ENCODE assay signal across 23 mouse cellular contexts in the genomic region with DNA sequence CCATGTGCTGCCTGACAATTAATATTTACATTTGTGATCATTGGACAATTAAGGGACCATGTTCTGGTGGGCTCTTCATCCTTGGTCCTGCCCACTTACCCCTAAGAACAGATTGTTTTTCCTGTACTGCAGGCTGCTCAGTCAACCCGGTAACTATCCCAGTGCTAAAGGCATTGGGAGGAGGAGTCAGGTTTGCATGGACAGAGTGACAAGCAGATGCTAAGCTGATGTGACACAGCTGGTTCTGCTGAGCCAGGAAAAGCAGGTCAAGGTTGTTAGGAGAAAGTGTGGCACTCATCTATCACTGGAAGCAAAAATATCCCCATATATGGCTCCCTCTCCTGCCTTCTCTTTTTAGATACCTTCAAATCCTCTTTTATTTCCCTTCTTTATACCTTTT.
DNase-seq lines count a peak whose midpoint lies in the region; ATAC-seq and TF ChIP-seq lines count a peak whose summit lies in the region.
"Had no signal": no experiment of that assay in that cellular context is flagged by ENCODE, and none has a peak within 500 bp of the region (broad histone marks: within the 10 kb centered on the region; RNA-seq: fewer than 3 reads in every experiment).

No protein-coding gene starts in this region.

- no peak for TF ChIP-seq POLR2A in kidney, adult 2 months (IDR thresholded peaks at IDR 0.05; ENCODE audit: low read depth, low read length)

- no peak overlapping the region for H3K9ac ChIP-seq in kidney, embryonic 14.5 days (ENCODE audit: low read depth, low read length)
- no peak overlapping the region for H3K9ac ChIP-seq in kidney, embryonic 16.5 days (replicated peaks; ENCODE audit: low read length)
- H3K9ac ChIP-seq: embryonic facial prominence, embryonic 13.5 days; embryonic facial prominence, embryonic 15.5 days; forebrain, embryonic 12.5 days had no signal

- 10% methylated on average over 1 of the region's 1 CpGs for WGBS in kidney, embryonic 14.5 days
- WGBS in kidney, embryonic 16.5 days: 13% methylated on average over 1 of the region's 1 CpGs
- 19% methylated on average over 1 of the region's 1 CpGs for WGBS in kidney, adult 2 months

- no peaks in the 10 kb centered on the region for H3K4me1 ChIP-seq in kidney, embryonic 14.5 days (ENCODE audit: control insufficient read depth, insufficient read depth, low read length)
- H3K4me1 ChIP-seq in kidney, embryonic 16.5 days (ENCODE audit: insufficient read depth, low read length): 0 out of 2 replicates have a peak, but pooled peaks cover 5% of the 10 kb centered on the region
- H3K4me1 ChIP-seq in kidney, adult 2 months (ENCODE audit: control insufficient read depth, insufficient read depth, low read length): no peaks in the 10 kb centered on the region; the same call in 1 of the 2 replicates
- H3K4me1 ChIP-seq: embryonic facial prominence, embryonic 13.5 days; embryonic facial prominence, embryonic 15.5 days; forebrain, embryonic 10.5 days; forebrain, embryonic 12.5 days had no signal

- H3K4me3 ChIP-seq in kidney, embryonic 14.5 days (ENCODE audit: low read length): no peak overlapping the region
- H3K4me3 ChIP-seq in kidney, embryonic 16.5 days (ENCODE audit: low read length): no peak overlapping the region
- H3K4me3 ChIP-seq in kidney, adult 2 months (ENCODE audit: insufficient read depth, low read depth, low read length): no peak overlapping the region
- H3K4me3 ChIP-seq: embryonic facial prominence, embryonic 13.5 days; embryonic facial prominence, embryonic 15.5 days; erythroblast, embryonic 14.5 days; forebrain, embryonic 10.5 days; forebrain, embryonic 12.5 days had no signal

- H3K9me3 ChIP-seq in kidney, embryonic 14.5 days (ENCODE audit: control insufficient read depth, low read length): no peaks in the 10 kb centered on the region
- no peaks in the 10 kb centered on the region for H3K9me3 ChIP-seq in kidney, embryonic 16.5 days (ENCODE audit: low read length)
- H3K9me3 ChIP-seq: embryonic facial prominence, embryonic 13.5 days; embryonic facial prominence, embryonic 15.5 days; forebrain, embryonic 10.5 days; forebrain, embryonic 12.5 days had no signal

- DNase-seq in kidney, postnatal 36 days: no peak
- no peak for DNase-seq in kidney, adult 2 months
- peak; percentile 2 for DNase-seq in brain, adult 2 months (ENCODE audit: low read depth, low spot score)
- DNase-seq in retina, embryonic 14.5 days (ENCODE audit: low spot score): peak; percentile 45
- no peak for DNase-seq in layer of hippocampus, adult 11-12 months (ENCODE audit: low spot score)
- DNase-seq in urinary bladder, postnatal 14 days (ENCODE audit: low spot score): no peak
- DNase-seq: adrenal gland, adult 8-10 months; adrenal gland, postnatal 14 days; cerebellum, adult 11-12 months; cerebellum, adult 2 months; cerebellum, adult 9-10 months; cerebellum, postnatal 10 days; cerebellum, postnatal 25 days; embryo, embryonic 11 days had no signal

- no peak for TF ChIP-seq CTCF in kidney, adult 2 months (conservative IDR thresholded peaks at IDR 0.05; ENCODE audit: insufficient read depth, insufficient read length, low read depth, low read length)

- 0 out of 2 replicates have a peak, but pooled peaks have one; percentile 69 for ATAC-seq in kidney, embryonic 14.5 days (ENCODE audit: low FRiP score, low TSS enrichment)
- peak; percentile 76; the same call in 1 of the 2 replicates for ATAC-seq in kidney, embryonic 16.5 days (ENCODE audit: low FRiP score, low TSS enrichment)
- ATAC-seq: forebrain, embryonic 14.5 days; forebrain, embryonic 16.5 days had no signal

- no peak overlapping the region for H3K27ac ChIP-seq in kidney, embryonic 14.5 days (ENCODE audit: low read depth, low read length)
- H3K27ac ChIP-seq in kidney, embryonic 16.5 days (ENCODE audit: low read length): no peak overlapping the region
- no peak overlapping the region for H3K27ac ChIP-seq in kidney, adult 2 months (ENCODE audit: insufficient read depth, low read depth, low read length)
- H3K27ac ChIP-seq: embryonic facial prominence, embryonic 13.5 days; embryonic facial prominence, embryonic 15.5 days; forebrain, embryonic 10.5 days; forebrain, embryonic 12.5 days had no signal

- H3K27me3 ChIP-seq in kidney, embryonic 14.5 days (ENCODE audit: control insufficient read depth, insufficient read depth, low read length): no peaks in the 10 kb centered on the region
- H3K27me3 ChIP-seq in kidney, embryonic 16.5 days (ENCODE audit: insufficient read depth, low read length): no peaks in the 10 kb centered on the region
- no peaks in the 10 kb centered on the region; the same call in 1 of the 2 replicates for H3K27me3 ChIP-seq in kidney, adult 2 months (replicated peaks; ENCODE audit: control insufficient read depth, insufficient read depth, low read length)
- H3K27me3 ChIP-seq: embryonic facial prominence, embryonic 13.5 days; embryonic facial prominence, embryonic 15.5 days; forebrain, embryonic 12.5 days had no signal

- H3K36me3 ChIP-seq in kidney, embryonic 14.5 days (ENCODE audit: control insufficient read depth, insufficient read depth, low read length): no peaks in the 10 kb centered on the region
- H3K36me3 ChIP-seq in kidney, embryonic 16.5 days (ENCODE audit: insufficient read depth, low read length): no peaks in the 10 kb centered on the region
- H3K36me3 ChIP-seq in kidney, adult 2 months (ENCODE audit: control insufficient read depth, insufficient read depth, low read length): no peaks in the 10 kb centered on the region
- H3K36me3 ChIP-seq: embryonic facial prominence, embryonic 13.5 days; embryonic facial prominence, embryonic 15.5 days; forebrain, embryonic 10.5 days; forebrain, embryonic 12.5 days had no signal

- no peak overlapping the region for H3K4me2 ChIP-seq in kidney, embryonic 14.5 days (replicated peaks; ENCODE audit: low read depth, low read length)
- H3K4me2 ChIP-seq in kidney, embryonic 16.5 days (replicated peaks; ENCODE audit: low read depth, low read length): no peak overlapping the region
- H3K4me2 ChIP-seq: embryonic facial prominence, embryonic 13.5 days; embryonic facial prominence, embryonic 15.5 days; forebrain, embryonic 12.5 days had no signal

Comparison
In these comparisons a context has a peak if more than half of its experiments do, and no peak if none do; other contexts are left out.
1. DNase-seq: peak in brain, adult 2 months (single experiment) and retina, embryonic 14.5 days (single experiment); none in kidney, postnatal 36 days (0 of 2), kidney, adult 2 months (single experiment), layer of hippocampus, adult 11-12 months (single experiment) and urinary bladder, postnatal 14 days (single experiment).